Mouse (Mus musculus): ENCODE measurements around the gene Tcl1b2.
"Not testable (repeated sequence)": the region's sequence is repeated elsewhere in the genome, so short reads cannot be mapped to it uniquely, and the experiment has no call there.

DNA sequence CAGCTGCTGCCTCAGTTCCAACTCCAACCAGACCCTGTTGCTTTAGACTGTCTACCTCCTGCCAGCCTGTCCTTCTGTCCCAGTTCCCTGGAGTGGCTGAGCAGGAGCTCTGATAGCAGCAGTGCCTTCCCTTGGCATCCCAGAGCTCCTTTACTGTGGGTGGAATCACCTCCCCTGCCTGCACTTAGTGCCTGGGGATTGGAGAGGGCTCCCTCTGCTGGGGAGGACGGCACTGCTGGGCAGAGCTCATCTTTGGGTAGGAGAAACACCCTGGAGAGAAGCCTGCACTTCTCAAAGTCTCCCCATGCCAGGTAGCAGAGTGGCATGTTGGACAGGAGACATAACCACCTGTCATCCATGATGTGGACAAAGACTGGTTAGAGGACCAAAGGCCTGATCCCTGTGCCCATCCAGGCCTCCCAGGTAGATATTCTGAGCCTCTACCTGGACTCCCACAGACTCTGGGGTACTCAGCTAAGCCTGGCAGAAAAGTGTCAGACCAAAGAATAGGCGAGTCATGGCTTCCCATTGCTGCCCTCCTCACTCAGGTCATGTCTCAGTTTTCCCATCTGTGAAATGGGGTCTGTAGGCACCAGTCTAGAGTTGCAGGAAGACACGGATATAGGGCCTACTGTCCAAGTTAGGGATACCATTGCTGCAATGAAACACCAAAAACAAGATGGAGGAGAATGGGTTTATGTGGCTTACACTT lies 16.2 kb upstream of the Tcl1b2 start:
- TF ChIP-seq CTCF, POLR2A (IDR thresholded peaks at IDR 0.05; ENCODE audit: extremely low read depth, insufficient read depth, low read length): not testable (repeated sequence)

Measured in cortical plate, adult 2 months (tissue).